Mouse (Mus musculus): ENCODE results near the gene Meis1. TPM values are rescaled to one million over a fixed set of nuclear protein-coding genes. Genes with fewer than 3 reads are reported as not detected.

Gene Meis1
- total RNA-seq, 4 experiments from 2014 or later, result 3.3 to 4.6 (median 3.7) TPM

DNA sequence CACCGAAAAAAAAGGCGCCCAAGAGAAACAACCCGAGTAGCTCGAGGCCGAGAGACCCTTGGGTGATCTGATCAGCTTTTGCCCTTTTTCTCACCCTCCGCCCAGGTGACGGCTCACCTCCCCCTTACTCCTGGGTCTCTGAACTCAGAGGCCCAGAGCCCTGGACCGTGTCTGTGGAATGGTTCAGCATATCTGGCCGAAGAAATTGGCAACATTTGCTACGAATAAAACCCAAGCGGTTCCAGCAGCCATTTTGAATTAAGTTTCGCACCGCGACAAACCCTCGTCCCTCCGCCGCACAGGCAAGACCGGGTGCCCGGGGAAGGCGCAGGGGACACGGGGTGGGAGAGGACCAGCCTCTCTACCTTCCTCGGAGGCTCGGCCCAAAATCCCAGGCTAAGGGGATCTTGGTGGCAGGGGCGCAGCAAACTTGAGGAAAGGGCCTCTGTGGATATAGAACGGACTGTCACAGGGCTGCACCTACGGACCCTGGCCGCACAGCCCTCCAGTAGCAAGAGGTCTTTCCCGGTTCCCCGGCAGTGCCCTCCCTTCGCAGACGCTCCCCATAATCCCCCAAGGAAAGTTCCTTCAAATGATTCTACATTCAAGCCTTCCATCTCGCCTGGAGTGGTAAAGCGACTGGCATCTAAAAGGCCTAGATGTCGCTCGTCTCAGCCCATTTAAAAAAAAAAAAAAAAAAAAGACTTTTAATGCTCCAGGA lies 4.2 kb downstream of the Meis1 start:
- no peak for DNase-seq (ENCODE audit: low spot score in 2 of 2)

DNA sequence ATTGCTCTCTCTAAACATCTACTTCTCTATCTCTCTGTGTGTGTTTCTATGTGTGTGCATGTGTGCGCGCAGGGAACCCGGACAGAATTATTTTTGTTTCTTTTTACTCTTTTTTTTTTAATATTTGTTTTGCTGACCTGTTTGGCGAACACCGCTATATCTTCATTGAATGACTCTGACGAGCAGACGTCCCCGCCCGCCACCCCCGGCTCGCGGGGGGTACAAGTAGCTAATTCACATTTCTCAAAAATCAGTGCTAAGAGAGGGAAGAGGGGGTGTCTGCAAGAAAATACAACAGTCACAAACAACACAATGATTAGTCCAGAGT lies 4.7 kb downstream of the Meis1 start:
- DNase-seq (ENCODE audit: low spot score in 2 of 2), result no peak

DNA sequence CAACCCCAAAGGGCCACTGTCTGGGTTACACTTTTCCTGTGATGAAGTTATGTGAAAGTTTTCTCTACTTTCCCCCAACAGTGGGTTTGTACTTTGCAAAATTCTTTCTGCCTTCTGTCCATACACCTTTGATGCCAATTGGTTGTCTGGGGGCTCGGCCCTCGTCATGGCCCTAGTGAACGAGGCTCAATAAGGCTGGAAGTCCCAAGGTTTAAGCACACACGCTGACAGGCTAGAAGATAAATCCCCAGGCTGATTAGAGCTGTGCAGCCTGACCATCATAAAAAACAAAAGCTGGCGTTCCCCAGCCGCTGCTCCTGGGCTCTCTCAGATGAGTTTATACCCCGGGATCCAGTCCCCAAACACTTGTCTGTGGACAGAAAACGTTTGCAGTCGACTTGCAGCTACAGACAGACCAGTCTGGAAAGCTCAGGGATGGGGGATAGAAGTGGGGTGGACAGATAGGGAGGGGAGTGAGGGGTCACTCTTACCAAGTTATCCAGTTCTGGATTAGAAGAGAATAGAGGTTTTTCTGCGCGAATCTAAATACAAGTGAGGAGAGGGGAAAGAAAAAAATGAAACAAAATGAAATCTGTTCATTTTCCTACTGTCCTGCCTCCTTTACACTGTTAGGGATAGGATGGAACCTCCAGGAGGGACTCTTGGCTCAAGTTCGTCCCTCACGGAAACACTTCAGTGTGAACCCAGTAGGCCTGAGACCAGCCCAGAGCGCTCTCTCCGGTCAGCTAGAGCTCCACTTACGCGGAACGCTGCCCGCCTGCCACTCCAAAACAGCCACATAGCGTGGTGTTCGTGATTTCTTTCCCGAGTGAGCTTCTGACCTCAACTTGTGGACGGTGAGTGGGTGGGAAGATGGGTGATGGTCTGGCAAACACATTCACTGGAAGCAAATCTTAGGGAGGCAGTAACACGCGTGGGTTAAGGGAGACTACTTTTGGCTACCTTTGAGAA lies 5.4 kb downstream of the Meis1 start:
- DNase-seq (ENCODE audit: low spot score in 2 of 2), result no peak

DNA sequence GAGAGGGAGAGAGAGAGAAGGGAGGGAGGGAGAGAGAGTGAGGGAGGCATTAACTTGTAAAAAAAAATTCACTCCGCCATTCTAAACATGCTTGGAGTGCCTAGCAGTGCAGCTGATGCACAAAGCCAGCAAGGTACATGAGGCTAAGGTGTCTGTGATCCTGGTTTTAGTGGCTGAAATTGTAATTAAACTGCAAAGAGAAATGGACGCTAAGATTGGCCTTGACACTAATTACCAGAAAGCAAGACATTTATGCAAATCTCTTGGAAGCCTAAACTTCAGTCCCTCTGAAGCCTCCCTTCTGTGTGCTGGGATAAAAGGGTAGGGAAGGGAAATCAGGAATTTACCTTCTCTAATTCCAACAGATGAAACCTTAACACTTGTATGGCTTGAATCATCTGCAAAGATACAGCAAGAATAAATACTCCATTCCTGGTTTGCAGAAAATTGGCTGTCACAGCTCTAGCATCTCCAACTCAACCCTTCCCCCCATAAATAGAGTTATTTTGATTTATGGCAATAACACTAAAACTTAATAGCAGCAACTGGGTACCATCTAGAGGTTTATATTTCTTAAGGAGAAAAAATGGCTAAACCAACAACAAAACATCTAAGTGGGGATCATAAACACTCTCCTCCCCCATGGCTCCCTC lies 6.2 kb downstream of the Meis1 start:
- no peak for DNase-seq (ENCODE audit: low spot score in 2 of 2)

DNA sequence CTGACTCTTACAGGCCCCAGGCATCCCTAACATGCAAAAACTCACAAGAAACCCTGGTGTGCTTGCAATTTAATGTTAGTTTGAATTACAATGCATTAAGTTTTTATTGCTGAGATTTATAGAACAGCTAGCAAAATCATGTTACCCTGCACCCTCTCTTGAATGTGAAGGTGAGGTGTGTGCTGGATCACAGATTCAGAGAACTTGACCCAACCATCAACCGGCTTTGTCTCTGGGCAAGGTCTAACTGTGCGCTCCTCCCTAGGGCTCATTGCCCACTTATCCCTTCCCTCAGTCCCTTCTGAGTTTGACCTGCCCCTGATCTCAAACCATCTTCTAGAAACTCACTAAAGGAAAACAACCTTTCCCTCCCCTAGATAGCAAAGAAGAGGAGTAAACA lies 6.8 kb downstream of the Meis1 start:
- DNase-seq (ENCODE audit: low spot score in 2 of 2), result no peak

DNA sequence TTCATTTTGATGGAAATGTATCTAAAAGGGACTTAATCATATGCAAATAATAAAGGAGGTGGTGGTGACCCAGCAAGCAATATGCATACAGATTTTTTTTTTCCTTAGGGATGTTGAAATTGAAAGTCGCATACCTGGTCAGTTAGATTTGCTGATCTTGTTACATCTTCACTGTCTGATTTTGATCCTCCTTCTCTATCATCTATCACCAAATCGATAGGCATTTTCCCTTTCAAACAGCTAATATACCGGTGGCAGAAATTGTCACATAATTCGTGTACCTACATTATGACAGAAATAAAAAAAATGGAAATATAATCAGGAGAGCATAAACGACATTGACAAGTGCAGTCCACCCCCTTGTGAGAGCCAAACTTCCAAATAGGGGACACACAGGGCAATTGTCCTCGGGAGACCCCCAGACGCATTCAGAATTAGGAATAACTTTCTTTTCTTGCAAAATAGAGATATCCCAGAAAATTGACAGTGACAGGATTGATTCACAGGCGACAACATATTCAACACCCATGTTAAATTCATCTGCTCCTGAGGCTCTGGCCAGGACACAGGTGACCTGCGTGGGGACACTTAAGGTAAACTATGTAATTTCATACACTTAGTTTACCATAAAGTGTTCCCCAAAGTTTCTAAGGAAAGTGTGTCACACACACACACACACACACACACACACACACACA lies 7.5 kb downstream of the Meis1 start:
- no peak for DNase-seq (ENCODE audit: low spot score in 2 of 2)

DNA sequence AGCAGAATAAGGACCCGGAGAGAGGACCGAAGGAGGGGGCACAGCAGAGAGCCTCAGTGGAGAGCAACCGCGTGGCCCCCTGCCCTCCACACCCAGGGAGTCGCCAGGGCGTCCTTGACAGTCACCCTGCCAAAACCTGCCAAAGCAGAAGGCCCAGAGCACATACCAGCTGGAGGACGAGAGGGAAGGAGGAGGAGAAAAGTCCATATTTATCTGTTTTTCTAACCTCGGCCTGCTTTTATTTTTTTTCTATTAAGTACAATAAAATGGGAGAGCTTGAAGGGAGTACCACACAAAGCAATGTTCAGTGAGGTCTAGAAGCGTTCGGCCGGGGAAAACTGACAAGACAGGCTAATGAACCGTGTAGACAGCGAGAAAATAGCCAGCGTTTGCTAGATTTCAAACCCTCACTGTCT lies 8.4 kb downstream of the Meis1 start:
- DNase-seq (ENCODE audit: low spot score in 2 of 2), result no peak

DNA sequence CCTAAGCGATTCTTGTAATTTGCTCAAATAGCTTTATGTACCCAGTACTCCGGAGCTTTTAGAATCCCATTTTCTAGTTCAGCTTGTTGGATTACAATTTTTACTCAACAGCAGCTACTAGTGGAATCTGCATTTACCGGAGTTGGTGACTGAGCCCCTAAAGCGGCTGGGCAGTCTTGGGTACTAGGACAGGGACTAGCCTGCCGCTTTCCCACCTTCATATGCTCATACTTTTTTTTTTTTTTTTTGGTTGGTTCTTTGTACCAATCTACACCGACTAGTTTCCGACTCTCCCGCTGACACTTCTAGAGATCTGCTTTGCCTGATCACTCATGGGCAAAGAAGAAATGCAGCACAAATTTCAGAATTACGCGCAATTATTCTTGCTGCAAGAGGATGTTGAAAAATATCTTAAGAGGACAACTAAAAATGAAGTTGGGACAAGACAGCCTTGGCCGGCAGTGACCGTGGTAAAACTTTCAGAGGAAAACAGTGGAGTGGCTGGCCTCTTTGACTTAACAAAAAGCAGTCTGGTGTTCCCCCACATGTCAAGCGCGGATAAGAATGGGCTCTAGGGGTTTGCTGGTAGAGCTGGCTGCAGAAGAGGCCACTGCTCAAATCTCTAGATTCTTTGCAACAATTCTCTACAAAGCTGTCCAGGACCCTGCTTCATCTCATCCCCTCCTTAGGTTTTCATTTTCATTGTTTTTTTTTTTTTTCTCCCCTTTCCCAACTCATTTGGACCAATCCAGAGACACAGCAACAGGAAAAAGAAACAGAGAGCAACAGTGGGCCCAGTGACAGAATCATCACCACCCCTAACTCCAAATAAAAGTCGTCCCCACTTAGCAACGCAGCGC lies 9.0 kb downstream of the Meis1 start:
- no peak for DNase-seq (ENCODE audit: low spot score in 2 of 2)

DNA sequence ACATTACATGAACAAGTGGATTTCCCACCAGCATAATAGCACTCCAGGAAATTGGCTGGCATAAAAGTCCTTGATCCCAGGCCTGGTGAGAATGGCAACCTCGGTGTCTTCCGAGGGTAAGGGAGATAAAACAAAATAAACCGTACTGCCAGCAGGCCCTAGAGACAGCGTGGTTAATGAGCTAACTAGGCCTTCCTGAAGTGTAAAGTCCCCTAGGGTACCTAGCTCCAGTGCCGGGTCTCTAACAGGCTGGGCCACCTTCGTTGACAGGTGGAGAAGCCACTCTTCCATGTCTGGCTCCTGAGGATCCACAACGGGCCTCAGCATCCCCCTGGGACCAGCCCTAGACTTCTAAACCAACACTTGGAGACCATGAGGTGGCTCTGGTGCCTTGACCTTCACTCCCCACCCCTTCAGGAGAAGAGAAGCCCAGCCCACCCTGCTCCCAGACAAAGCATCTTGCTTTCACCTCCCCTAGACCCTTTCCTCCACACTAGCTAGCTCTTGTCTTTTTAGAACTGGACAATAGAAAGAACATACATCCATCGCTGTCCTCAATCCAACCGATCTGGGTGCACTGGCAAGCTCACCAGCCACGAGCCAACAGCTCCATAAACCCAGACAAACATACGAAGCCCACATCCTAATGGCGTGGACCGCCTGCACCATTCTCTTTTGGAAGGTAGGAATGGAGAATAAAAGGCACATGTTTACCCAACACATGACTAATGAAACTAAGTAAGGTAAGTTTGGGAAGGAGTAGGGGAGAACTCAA lies 10.0 kb downstream of the Meis1 start:
- DNase-seq (ENCODE audit: low spot score in 2 of 2), result no peak

DNA sequence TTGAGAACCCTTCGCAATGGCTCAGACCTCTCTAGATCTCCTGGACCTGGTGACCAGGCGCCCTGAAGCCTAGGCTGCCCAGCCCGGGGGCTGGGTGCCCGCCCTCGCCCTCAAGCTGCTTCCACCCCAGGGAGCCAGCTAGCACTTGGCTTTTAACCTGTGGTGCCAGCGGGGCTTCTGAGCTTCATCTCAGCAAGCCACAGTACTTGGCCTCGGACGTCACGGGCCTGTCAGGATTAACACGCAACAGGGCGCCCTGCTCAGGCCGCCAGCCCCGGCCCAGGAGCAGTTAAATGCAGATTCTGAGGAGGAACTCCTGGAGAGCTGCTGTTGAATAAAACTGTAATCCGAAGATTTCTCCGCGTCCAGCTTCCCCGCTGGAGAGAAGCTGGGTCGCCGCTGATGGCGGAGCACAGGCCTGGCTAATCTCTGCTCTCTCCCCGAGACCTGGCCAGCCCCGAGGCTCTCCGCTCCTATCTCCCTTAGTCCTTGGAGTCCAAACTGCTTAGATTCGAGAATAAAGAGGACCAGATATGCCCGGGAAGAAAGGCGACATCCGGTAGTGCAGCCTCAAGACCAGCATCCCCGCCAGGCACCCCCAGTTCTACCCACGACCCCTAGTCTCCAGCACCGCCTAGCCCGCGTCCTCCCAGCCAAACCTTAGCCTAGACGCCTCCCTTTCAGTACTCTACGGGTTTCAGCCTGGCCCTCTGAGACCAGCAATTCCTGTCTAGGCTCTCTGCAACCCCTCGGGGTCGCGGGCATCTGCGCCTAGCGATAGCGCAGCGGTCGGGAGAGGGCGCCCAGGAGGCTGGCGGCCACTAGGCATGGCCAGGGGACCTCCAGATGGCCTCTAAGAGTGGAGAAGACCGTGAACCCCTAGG lies 11.0 kb downstream of the Meis1 start:
- no peak for DNase-seq (ENCODE audit: low spot score in 2 of 2)

DNA sequence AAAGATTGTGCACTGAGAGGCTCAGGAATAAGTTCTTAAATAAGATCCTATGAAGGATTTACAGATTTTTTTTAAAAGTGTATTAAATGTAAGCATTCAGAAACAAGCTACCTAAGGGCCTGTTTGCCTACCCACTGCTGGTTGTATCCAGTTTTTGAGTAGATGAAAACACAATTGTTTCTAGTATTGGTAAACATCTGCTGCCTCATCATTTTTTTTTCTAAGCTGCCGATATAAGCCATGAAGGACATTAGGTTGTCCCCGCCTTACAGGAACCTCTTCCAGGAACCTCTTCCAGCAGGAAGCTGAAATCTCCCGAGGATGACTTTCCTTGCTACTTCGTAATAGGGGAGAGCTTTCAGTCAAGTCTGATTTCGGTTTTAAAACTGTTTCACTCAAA lies 11.7 kb downstream of the Meis1 start:
- no peak for DNase-seq (ENCODE audit: low spot score in 2 of 2)

DNA sequence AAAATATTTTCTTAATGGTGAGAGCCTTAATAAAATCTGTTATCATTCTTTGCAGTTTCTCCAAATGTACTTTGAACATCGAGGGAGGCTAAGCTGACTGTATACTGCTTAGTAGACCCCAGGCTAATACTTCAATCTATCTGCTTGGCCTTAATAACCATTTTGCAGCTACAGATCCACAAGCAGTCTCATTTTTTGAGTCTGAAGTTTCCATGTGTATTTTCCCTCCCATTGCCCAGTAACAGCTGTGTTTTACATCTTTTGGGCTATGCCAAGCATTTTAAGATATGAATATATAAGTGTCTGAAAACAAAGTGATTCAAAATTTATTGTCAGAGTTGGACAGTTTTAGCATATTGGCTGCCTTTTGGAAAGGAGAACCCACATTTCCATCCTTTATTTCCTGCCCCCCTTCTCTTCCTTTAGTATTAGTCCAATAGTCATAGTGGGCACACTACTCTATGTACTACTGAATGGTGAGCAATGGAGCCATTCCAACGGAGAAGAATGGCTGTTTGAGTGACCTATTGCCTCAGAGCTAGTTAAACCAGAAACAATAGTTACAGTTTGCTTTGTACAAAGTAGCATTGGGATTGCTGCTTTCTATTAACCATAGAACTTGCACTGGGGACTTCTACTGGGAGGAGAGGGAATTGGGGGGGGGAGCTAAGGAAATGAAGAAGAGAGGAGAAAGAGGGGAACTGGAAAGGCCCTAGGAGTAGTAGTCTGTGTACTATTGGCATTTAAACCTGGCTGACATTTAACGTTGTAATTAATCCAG lies 12.7 kb downstream of the Meis1 start:
- DNase-seq (ENCODE audit: low spot score in 2 of 2), result no peak

DNA sequence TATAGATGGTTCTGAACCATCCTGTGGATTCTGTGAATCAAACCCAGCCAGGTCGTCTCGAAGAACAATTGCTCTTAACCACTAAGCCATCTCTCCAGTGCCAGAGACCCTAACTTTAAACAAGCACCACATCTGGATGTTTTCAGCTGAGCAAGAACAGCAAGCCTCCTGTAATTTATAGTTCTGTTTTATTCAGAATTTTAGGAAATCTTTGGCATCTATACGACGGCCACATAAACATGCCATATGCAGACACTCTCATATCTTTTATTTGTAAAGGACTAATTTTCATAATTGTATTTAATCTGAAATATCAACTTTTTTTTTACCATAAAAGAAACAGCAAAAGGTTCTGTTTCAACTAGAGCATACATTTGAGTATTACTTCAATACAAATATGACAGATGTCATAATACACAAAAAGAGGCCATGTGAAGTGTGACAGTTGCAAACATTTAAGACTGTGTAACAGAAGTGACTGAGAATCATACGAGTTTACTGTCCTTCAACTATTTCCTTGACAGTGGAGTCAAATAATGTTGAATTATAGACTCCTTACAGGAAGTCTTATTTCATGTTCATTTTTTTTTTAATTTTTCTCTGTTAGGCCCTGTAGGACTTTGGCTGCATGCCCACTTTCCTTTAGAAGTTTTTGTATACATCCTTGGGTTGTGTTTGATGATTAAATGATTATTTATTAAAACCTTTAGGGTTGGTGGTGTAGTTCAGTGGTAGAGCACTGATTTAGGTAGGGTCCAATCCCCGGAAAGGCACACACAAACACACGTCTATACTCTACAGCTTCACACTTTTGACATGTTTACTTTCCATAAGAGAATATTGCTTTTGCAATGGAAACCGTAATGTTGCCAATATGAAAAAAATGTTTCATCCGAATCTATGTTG lies 13.5 kb downstream of the Meis1 start:
- DNase-seq (ENCODE audit: low spot score in 2 of 2), result no peak

DNA sequence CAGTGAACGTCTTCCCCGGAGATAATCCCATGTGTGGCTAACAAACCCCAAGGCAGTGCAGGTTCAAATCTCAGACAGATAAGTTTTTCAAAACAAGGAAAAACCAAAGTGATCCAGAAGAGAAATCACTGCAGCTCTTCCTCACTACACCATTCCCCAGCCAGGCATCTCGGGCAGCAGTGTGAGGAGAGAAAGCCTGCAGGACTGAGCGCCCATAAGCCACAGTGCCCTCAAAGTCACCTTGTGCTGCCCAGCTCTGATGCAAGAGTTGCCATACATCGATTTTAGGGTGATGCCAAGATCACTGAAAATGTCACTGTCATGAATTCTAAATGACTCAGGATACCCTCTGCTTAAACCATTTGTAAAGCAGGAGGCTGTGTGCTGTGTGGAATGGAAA lies 15.7 kb downstream of the Meis1 start:
- no peak for DNase-seq (ENCODE audit: low spot score in 2 of 2)

DNA sequence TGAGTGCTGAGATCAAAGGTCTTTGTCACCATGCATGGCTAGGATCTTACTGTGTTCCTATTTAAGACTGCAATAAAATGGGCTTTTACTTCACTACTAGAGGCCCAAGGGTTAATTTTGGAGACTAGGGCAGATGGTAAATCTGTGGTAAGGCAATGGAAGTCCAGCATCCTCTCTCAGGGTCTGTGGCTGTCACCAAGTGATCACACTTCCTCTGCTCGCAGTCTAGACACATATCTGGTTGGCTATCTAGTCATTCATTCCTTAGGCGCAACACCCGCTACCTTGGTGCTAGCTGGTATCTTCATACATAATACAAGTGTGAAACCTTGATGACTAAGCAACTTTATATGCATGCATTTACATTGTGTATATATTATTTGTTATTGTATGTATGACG lies 22.0 kb downstream of the Meis1 start:
- no peak for DNase-seq (ENCODE audit: low spot score in 2 of 2)

DNA sequence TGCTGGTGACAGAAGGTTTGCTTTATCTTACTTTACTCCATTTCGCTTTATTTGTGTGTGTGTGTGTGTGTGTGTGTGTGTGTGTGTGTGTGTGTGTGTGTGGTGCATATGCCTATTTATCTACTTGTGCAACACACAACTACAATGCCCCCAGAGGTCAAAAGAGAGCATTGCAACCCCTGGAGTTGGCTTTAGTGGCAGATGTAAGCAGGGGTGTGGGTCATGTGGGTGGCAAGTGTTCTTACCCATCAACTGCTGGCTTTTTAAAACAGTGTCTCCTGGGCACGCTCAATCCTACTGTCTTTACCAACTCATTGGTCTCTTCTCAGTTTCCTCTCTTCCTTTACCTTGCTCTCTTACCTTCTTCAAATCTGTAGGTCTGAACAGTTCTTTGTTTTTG lies 22.5 kb downstream of the Meis1 start:
- no peak for DNase-seq (ENCODE audit: low spot score in 2 of 2)

DNA sequence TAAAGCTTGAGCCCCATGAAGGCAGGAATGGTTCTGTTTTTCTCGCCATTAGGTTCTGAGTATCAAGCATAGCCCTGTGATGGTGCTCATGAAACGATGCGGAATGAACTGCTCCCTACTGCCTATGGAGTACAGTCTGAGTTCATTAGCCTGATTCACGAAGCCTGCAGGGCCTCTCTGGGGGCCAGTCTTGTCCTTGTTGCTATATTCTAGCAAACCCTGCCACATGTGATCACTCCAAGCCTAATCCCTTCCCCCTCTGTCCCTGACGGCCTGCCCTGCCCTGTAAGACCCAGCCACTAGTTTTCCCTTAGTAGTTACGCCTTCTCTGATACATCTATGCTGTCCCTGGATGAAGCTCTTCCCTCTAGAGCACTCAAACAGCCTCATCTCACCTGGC lies 26.0 kb downstream of the Meis1 start:
- DNase-seq (ENCODE audit: low spot score in 2 of 2), result no peak

Measured in gastrocnemius, adult 8-10 months (tissue).